Mouse (Mus musculus) lung, postnatal 0 days (tissue): ENCODE measurements around the gene Mrpl2.

Experiments used
- CTCF ChIP-seq: IDR thresholded peaks from 2 replicates; pipeline ENCODE4 v1.5.1; 2016; ENCODE audit warnings: antibody characterized with exemption, mild to moderate bottlenecking
- EP300 ChIP-seq: IDR thresholded peaks from 2 replicates; pipeline ENCODE4 v1.6.1; 2016; ENCODE audit warnings: antibody characterized with exemption, mild to moderate bottlenecking, control low read depth

DNA sequence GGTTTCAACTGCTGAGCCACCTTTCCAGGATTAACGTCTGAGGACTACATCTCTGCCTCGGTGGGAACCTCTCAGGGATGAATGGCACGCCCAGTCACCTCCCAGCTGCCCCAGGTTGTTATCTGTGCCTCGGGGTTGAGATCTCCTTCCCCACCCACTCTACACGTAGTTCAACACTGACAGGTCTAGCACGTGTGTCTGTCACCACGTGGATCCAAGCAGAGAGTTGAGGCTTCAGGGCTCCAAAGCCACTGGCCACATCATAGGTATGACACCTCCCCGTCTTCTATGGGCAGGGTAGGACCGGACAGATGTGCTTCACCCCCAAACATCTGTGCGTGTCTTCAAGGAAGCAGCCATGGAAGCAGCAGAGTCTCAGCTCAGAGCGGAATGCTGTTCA lies 48.1 kb upstream of the Mrpl2 start:
- no peak for TF ChIP-seq EP300
- TF ChIP-seq CTCF, result no peak
